Mouse (Mus musculus): ENCODE results near the gene Golga7b.

DNA sequence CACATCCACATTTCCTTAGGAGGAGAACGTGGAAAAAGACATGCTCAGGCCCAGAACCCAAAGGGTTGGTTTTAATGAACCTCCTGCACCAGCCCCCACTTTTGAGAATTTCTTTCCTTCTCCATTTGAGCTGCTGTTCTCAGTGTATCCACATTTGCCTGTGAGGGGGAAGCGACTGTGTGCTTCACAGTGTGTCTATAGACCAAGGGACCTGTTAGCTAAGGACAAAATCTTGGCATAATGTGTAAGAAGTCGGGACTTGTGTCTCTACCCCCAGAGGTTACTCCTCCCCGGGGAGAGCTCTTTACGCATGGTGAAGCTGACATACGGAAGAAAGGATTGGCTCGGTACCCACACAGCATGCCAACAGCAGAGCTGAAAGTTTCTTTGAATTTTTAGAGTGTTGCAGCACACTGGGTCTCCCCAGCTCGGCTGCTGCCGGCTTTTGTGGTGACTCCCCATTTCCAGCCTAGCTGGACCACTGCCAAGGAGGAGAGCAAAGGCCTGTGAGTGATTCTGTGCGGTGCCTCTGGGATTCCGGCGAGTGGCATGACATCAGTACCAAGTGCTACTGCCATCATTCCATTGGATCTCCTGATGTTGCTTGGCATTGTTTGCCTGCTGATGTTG lies 9.4 kb downstream of the Golga7b start:
- TF ChIP-seq CTCF (IDR thresholded peaks at IDR 0.05; ENCODE audit: low read depth, low read length) (no peak), POLR2A (IDR thresholded peaks at IDR 0.05; ENCODE audit: insufficient read depth, low read length) (no peak), EP300 (IDR thresholded peaks at IDR 0.05; ENCODE audit: insufficient read depth, low read depth, low read length) (no peak)
